Mouse (Mus musculus) gastrocnemius, postnatal 25 days (tissue): ENCODE data around the gene Tek. TPM values are rescaled to one million over a fixed set of nuclear protein-coding genes. Genes with fewer than 3 reads are reported as not detected.
A peak's percentile ranks its signal among the peaks of the same experiment; 100 is the strongest.

Source experiments
- DNase-seq: peaks from one replicate; pipeline ENCODE4 v3.0.0; 2022
- total RNA-seq, 2 experiments: library from RNA; stranded (reverse); gene quantifications; 1 replicate in 1 of 2; 2 replicates in 1 of 2; pipeline ENCODE4 v1.2.3; 2021

The Tek gene
- total RNA-seq, 2 experiments from 2014 or later, result 13.7 to 14.6 TPM

GRCm38 (mm10) chr4:94810616-94811015 lies 71.5 kb downstream of the Tek start:
- no peak for DNase-seq

DNA sequence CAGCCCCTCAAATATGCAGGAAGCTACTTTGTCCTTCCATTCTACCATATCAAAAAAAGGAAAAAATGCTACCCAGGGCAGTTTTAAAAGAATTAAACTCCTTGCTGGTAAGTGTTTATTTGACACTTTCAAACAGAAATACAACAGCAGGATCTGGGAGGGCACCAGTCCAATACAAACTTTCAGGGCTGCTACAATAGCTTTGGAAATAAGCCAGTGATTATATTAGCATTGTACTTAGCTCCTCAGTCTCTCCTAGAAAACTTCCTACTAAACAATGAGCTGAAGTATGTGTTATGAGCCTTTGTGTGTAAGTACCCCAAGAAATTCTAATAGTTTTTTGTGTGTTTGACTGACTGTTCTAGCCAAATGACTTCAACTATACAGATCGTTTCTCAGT lies 87.8 kb downstream of the Tek start:
- no peak for DNase-seq

DNA sequence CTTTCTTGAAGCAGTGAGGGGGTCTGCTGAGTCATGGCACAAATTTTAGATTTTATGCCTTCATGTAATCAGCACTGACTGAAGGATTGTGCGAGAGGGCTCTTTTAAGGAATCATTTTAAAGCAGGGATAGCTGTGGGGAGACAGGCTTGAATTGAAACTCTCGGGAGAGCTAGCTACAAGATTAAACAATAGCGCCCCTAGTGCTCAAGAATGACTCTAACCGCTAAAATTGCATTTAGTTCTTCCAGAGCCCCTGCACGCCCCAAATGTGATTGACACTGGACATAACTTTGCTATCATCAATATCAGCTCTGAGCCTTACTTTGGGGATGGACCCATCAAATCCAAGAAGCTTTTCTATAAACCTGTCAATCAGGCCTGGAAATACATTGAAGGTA lies 88.3 kb downstream of the Tek start:
- no peak for DNase-seq

DNA sequence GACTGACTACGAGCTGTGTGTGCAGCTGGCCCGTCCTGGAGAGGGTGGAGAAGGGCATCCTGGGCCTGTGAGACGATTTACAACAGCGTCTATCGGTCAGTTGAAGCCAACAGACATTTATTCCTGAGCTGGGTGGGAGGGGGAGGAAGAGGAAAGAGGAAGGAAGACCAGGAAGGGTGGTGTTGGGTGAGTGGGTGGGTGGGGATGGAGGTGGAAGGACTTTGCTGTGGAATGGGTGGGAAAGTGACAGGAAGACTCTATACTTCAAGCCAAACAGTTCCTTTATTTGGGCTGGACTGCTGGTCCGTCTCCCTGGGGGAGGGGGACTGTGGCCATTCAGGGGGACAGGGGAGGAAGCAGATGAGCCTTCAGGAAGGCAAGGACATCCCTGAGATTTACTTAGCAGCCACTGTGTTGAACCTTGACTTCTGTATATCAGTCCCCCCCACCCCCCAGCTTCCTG lies 90.9 kb downstream of the Tek start:
- peak; percentile 14 for DNase-seq

- DNase-seq, result no peak
Measured at GRCm38 (mm10) chr4:94837061-94837460, 98.0 kb downstream of the Tek start.

- DNase-seq, result no peak
Measured at GRCm38 (mm10) chr4:94853301-94853700, 114.2 kb downstream of the Tek start.

DNA sequence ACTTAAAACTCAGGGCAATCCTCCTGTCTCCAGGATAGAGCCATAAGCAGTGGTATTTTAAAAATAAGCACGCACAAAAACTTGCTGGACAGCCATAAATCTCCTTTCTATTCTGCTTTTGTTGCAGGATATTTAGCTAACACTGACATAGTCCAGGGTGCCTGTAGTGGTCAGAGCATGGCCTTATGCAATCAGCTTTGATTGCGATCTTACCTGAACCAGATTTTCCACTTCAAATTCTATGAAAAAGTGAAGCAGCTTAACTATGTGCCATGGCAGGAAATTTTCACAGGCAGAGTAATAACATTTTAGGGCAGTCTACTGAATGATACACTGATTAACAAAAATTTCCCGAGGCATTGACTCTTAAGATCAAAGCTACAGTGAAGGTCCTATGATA lies 115.2 kb downstream of the Tek start:
- no peak for DNase-seq

DNA sequence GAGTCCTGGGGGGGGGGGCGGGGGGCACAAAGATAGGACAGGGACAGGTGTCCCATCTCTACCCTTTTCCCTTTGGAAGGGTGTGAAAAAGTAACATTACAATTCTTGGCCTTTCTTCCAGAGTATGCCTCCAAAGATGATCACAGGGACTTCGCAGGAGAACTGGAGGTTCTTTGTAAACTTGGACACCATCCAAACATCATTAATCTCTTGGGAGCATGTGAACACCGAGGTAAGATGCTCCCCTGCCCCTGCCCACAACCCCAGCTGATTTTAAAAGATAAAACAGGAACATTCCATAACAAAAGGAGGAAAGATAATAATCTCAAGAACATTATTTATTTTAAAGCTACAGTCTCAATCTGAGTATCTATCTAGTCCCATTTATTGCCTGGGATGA lies 116.1 kb downstream of the Tek start:
- no peak for DNase-seq

- no peak for DNase-seq
Measured at GRCm38 (mm10) chr4:94900744-94901143, 161.7 kb downstream of the Tek start.

DNA sequence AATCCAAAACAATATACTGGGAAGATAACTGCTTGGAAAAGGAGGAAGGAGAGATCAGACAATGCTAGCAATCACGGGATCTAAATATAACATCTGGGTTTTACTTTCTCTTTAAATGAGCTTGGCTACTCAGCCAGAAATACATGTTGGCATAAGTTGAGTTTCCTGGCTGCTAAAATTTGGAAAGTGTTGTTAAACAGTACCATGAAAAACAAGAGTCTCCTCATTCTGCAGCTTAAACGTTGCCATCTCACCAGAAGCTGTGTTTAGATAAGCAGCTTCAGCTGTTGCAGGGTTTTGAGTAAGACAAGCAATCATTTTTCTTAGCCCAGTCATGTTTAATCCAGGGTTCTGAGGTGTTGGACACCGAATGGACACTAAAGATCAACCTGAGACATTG lies 162.7 kb downstream of the Tek start:
- DNase-seq, result no peak

Other genes with a start within 250 kb of the Tek start
- gene Gm10306, start 182.7 kb upstream of the Tek start, total RNA-seq, result not detected
- 1 to 10 TPM; 2.7 to 3.0 TPM for gene Caap1, start 182.5 kb upstream of the Tek start, total RNA-seq
- gene Plaa, start 136.0 kb upstream of the Tek start, total RNA-seq, result 10 to 100 TPM; 32.0 to 35.6 TPM
- 1 to 10 TPM; 4.5 to 5.8 TPM for gene Ift74, start 124.8 kb upstream of the Tek start, total RNA-seq
- gene Lrrc19, start 89.1 kb upstream of the Tek start, total RNA-seq, result not detected
- gene Eqtn, start 189.6 kb downstream of the Tek start, total RNA-seq, result under 1 TPM; 0.54 to 0.59 TPM
- gene Mysm1, start 239.8 kb downstream of the Tek start, total RNA-seq, result 1 to 10 TPM; 6.6 to 7.4 TPM